Mouse (Mus musculus) CH12F3 (cell line): ENCODE data around the gene Vmn2r78.
"Not testable (repeated sequence)": the region's sequence is repeated elsewhere in the genome, so short reads cannot be mapped to it uniquely, and the experiment has no call there.

Experiments
- in situ Hi-C: fragments of 300-500 bp; cut with MboI; formaldehyde crosslinking; loops from 2 replicates; pipeline ENCODE4 v1.14.3; 2020; ENCODE audit warnings: low sequenced_read_pairs

Gene Vmn2r78

DNA sequence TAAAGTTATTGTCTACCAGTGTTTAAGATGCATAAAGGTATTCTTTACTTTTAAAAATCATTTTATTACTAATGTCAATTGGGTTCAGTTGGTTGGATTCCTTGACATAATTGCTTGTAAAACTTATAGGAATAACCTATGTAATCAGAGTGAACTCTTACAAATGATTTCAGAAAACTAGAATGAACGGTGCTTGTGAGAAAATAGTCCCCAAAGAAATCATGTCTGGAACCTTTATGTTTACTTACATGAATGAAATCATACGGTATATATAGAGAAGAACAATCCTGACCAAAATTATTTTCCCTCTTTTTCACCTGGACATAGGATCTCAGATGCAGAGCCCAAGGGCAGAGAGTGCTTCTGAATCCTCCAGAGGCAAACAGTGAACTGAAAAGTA is at the start of gene Vmn2r78:
Gene Vmn2r78, plus strand, starts transcription at position 301 of the 400 bp plus-strand sequence.
- in situ Hi-C loops, result not testable (repeated sequence)

DNA sequence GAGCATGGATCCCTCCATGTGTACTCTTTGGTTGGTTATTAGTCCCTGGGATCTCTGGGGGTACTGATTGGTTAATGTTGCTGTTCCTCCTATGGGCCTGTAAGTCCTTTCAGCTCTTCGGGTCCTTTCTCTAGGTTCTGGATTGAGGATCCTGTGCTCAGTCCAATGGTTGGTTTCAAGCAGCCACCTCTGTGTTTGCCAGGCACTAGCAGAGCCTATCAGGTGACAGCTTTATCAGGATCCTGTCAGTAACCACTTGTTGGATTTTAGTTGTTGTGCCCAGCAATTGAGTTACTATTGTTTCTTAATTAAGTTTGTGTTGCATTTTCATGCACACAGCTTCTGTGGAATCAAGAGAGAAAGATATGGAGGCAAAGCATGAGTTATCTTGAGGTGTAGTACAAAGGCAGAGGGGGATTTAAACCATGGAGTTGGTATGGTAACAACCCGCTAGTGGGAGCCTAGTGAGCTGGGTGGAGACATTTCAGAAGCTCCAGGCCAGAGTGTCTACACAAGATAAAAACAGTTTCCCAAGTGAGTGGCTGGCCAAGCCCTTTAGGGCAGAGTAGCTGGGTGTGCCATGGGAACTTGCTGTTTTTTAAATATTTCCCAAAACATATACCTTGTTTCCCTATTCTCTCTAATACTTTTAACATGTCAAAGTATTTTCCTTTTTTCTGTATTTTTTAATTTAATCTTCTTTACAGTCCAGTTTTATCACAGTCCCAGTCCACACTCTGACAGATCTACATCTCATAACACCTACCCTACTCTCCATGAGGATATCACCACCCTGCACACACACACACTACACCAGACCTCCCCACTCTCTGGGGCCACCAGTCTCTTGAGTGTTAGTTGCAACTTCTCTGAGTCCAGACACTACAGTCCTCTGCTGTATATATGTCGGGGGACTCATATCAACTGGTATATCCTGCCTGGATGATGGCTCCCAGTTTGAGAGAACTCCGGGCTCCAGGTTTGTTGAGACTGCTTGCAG is 25.1 kb upstream of the Vmn2r78 start:
- in situ Hi-C loops, result no loop called here

- in situ Hi-C loops, result no loop called here
These were observed 22.4 kb downstream of the Vmn2r78 start for GRCm38 (mm10) chr7:86937288-86937687.

DNA sequence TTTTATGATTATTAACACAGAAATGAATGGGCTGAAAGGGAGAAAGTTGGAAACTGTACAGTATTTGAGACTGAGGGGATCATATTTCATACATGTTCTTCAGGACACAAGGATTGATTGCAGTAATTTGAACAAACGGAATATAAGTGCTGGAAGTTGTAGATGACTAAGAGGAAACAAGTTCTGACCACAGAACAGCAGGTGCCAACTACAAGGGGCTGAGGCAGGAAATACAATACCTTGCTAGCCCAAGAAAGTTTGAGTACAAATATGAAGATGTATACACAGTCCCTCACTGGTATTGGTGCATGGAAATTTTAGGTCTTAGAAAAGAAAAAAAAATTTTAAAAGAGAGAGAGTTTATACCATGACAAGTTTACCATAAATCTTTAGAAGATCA is 79.8 kb downstream of the Vmn2r78 start:
- in situ Hi-C loops, result no loop called here

DNA sequence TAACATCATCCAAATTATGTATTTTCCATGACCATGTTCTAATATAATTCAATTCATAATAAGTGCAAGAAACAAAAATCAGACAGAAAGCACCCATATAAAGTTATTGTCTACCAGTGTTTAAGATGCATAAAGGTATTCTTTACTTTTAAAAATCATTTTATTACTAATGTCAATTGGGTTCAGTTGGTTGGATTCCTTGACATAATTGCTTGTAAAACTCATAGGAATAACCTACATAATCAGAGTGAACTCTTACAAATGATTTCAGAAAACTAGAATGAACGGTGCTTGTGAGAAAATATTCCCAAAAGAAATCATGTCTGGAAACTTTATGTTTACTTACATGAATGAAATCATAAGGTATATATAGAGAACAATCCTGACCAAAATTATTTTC is 80.9 kb downstream of the Vmn2r78 start, which contains the start of gene Vmn2r79:
Gene Vmn2r79, plus strand, starts transcription at position 301 of the 400 bp plus-strand sequence.
- in situ Hi-C loops, result not testable (repeated sequence)
